Mouse (Mus musculus): ENCODE results near the gene Psmd9. TPM values are rescaled to one million over a fixed set of nuclear protein-coding genes. Genes with fewer than 3 reads are reported as not detected.

Gene Psmd9
- polyA plus RNA-seq (2017; shearing (Covaris generic)), result 10 to 100 TPM; 31.6 to 42.2 TPM

GRCm38 (mm10) chr5:123169284-123169683 is at the start of gene Psmd9:
TSS of gene Psmd9 (plus strand) at chr5:123169413.
- no peak for ATAC-seq

GRCm38 (mm10) chr5:123120624-123121215 is 48.5 kb upstream of the Psmd9 start:
- no peak for ATAC-seq

DNA sequence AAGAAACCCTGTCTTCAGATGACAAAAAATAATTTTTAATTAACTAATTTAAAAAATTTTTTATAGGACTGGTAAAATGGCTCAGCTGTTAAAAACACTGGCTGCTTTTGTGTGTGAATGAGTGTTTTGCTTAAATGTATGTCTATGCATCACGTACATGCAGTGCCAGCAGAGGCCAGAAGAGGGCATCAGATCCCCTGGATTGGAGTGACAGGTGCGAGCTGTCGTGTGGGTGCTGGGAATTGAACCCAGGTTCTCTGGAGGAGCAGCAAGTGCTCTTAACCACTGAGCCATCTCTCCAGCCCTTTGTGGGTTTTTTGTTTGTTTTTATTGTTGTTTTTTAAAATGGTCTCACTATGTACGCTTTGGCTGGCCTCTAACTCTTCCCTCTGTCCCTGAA is 47.0 kb upstream of the Psmd9 start:
- ATAC-seq, result no peak

DNA sequence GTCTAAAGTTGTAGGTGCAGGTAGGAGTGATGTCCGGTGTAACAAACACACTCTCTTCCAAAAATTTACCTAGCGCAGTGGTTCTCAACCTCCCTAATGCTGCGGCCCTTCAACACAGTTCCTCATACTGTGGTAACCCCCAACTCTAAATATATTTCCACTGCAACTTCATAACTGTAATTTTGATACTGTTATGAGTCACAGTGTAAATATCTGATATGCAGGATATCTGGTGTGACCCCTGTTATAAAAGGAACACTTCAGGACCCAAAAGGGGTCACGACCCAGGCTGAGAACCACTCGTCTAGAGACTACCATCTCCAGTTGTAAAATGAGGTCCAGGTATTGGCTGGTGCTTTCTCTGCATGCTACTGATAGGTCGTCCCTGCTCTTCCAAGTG is 44.1 kb upstream of the Psmd9 start:
- ATAC-seq, result no peak

GRCm38 (mm10) chr5:123125638-123126406 is 43.4 kb upstream of the Psmd9 start:
- peak; percentile 18 for ATAC-seq

GRCm38 (mm10) chr5:123127031-123127430 is 42.2 kb upstream of the Psmd9 start:
- ATAC-seq, result no peak

DNA sequence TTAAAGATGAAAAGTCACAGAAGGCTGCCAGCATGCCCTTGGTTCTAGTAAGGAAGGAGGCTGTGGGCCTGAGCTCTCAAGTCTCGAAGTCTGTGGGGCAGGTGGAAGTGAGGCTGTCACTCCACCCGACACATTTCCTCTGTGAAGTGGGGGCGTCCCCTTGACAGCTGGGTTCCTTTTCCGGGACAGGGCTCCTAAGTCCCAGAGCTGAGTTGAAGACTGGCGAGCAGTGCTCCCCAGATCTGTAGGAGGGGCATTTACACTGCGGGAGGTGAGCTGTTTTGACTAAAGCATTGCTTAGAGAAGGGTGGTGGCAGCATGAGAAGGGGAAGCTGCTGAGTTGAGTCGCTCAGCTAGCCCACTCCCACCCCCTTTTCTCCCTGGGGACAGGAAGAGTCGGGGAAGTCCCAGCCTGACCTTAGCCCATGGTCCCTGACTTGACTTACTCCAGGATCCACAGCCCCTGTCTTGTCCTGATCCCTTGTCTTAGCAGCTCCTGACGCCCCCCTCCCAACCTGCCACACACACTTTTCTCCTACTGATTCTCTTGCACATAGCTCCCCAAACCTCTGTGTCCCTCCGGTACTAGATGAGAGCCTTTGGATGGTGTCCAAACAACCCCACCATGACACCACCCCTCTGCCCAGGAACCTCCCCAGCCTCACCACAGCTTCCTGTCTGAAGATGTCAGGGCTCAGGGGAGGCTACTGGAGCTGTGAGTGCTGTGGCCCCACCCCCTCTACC is 40.6 kb upstream of the Psmd9 start:
- peak; percentile 68 for ATAC-seq

DNA sequence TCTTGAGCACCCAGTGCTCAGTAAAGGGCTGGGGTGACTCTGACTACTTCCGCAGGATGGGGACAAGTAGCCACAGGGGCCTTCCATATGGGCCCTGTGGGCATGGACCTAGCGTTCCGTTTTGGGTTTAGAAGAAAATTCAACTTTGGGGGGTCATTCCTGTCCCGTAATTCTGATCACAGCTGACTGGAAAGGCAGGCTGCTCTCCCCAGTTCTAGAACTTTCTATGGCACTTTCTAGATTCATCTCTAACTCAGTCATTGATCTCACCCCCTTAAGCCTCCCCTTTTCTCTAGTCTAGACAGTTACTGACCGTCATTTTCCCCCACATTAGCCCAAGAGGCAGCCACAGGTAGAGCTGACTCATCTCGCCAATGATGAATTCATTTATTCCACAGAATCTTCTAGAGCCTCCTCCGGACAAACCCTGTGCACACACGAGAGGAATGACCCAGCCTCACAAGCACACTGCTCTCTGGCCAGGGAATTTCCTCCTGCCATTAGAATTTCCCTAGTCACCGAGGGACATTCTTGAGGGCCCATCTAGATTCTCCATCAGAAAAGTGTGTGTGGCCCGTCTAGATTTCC is 39.9 kb upstream of the Psmd9 start:
- ATAC-seq, result no peak

DNA sequence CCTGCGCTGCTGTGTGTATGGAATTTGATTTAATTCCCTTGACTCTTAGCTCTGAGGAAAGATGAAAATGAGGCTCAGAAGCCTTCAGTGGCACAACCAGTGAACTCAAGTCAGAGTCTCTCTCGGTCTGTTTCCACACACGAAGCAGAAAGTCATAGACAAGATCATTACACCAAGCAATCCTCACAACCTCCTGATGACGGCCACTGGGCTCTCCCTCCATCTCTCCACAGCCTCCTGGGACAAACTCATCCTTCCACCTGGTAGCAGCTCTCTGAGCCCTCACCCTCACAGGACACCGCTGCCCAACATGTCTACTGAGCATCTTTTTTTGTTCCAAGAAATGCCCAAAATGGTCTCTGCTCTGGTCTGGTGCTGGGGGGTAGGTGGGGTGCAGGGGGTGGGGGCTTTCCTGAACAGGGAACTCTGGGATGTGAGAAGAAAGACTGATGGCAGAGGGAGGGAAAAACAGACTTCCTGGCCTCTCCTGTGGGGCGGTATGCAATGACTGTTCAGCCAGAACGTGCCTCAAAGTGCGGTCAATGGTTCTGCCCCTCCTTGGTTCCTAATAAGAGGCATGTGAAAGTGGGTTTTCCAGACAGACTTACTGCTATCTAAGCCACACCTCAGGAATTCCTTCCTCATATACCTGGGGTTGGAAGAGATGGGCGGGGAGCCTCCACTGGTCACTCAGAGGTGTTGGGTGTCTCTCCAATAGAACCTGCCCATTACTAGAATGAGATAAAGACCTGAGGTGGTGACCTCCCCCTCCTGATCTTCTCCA is 39.0 kb upstream of the Psmd9 start:
- no peak for ATAC-seq

- ATAC-seq, result no peak
These were observed 38.4 kb upstream of the Psmd9 start for GRCm38 (mm10) chr5:123130814-123131148.

- ATAC-seq, result peak; percentile 60
These were observed 36.7 kb upstream of the Psmd9 start, which contains the start of gene Rhof for GRCm38 (mm10) chr5:123132308-123133071. TSS of gene Rhof (minus strand) at chr5:123132692.

GRCm38 (mm10) chr5:123133083-123133783 is 36.0 kb upstream of the Psmd9 start:
- ATAC-seq, result no peak

GRCm38 (mm10) chr5:123133784-123134143 is 35.4 kb upstream of the Psmd9 start:
- ATAC-seq, result no peak

- ATAC-seq, result no peak
These were observed 34.9 kb upstream of the Psmd9 start for GRCm38 (mm10) chr5:123134186-123134874.

- ATAC-seq, result no peak
These were observed 34.3 kb upstream of the Psmd9 start for GRCm38 (mm10) chr5:123134875-123135382.

DNA sequence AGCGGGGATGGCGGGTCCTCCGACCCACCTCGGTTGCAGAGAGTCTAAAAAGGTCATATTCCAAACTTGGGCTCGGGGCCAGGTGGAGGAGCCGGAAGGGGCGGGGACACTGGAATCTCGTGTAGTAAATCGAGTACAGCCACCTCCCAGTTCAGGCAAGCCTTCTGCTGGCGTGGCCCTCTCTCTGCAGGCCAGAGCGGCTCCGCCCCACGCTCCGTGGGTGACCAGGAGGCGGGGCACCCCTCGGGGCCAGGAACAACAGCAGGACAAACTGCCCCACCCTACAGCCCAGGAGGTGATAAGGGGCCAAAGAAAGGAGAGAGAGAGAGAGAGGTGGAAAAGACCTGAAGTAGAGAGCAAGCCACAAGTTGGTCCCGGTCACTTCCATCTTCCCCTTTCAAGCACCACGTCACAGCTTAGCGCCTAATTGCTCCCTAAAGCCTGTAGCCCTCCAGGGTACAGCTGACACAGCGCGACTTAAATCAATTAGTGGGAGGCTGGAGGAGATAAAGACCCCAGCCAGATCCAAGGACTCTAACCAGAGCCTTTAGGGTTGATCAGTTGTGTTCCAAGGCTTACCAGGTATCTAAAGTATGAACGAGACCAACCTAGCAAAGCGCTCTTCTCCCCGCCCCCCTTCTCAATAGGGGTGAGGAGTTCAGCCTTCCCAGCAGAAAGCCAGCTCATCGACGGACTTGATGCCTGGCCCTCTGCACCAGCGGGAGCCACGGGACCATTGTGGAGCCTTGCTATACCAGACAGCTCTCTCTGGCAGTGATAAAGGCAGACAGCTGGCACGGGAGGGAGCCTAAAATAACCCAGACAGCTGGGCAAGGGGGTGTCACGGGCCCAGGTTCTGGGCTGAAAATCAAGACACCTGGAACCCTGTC is 33.5 kb upstream of the Psmd9 start:
- no peak for ATAC-seq

- no peak for ATAC-seq
These were observed 32.7 kb upstream of the Psmd9 start for GRCm38 (mm10) chr5:123136361-123137043.
